11 mouse cellular contexts compared by ENCODE assay signal in the genomic region with DNA sequence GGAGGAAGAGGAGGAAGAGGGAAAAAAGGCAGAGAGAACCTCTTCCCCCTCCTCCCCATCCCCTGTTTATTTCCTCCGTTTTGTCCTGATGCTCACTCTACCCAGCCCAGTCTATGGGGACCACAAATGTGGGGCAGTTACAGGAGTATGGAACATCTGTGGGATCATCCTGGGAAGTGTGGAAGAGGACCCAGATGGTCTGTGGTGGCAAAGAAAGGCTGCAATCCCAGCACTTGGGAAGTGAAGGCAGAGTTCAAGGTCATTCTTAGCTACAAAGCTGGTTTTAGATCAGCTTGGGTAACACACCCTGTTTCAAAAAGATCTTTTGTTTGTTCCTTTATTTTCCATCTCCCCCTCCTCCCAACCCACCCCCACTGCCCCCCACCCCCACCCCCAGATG. TPM values are rescaled to one million over a fixed set of nuclear protein-coding genes. Genes with fewer than 3 reads are reported as not detected.
DNase-seq lines count a peak whose midpoint lies in the region; ATAC-seq and TF ChIP-seq lines count a peak whose summit lies in the region.
"Had no signal": no experiment of that assay in that cellular context is flagged by ENCODE, and none has a peak within 500 bp of the region (broad histone marks: within the 10 kb centered on the region; RNA-seq: fewer than 3 reads in every experiment).

No protein-coding gene starts in this region.

- no peak overlapping the region for H3K4me3 ChIP-seq in heart, embryonic 11.5 days (ENCODE audit: low read depth, low read length)
- no peak overlapping the region for H3K4me3 ChIP-seq in neural tube, embryonic 12.5 days
- H3K4me3 ChIP-seq in hindbrain, postnatal 0 days (ENCODE audit: low read length): no peak overlapping the region
- H3K4me3 ChIP-seq in olfactory bulb, adult 2 months (ENCODE audit: insufficient read depth, low read depth, low read length): no peak overlapping the region
- H3K4me3 ChIP-seq: limb, embryonic 13.5 days had no signal

- intact Hi-C loops in heart, postnatal 14 days (cut with DNase I): no loop called here

- peaks cover 63% of the 10 kb centered on the region for H3K4me1 ChIP-seq in heart, embryonic 11.5 days (ENCODE audit: control insufficient read depth, insufficient read depth, low read length)
- peaks cover 56% of the 10 kb centered on the region for H3K4me1 ChIP-seq in neural tube, embryonic 12.5 days
- H3K4me1 ChIP-seq in hindbrain, postnatal 0 days (ENCODE audit: insufficient read depth, low read length): peaks cover 44% of the 10 kb centered on the region
- peaks cover 52% of the 10 kb centered on the region for H3K4me1 ChIP-seq in olfactory bulb, adult 2 months (ENCODE audit: control insufficient read depth, insufficient read depth, low read length)

- no peak for TF ChIP-seq CTCF in hindbrain, postnatal 0 days (IDR thresholded peaks at IDR 0.05; ENCODE audit: low read depth)
- TF ChIP-seq CTCF in olfactory bulb, adult 2 months (IDR thresholded peaks at IDR 0.05; ENCODE audit: insufficient read depth, low read depth, low read length): no peak

- H3K9ac ChIP-seq in heart, embryonic 11.5 days (ENCODE audit: low read depth, low read length): 0 out of 2 replicates have a peak overlapping the region, but pooled peaks have one; percentile 28
- no peak overlapping the region for H3K9ac ChIP-seq in neural tube, embryonic 12.5 days
- no peak overlapping the region for H3K9ac ChIP-seq in hindbrain, postnatal 0 days (replicated peaks; ENCODE audit: low read length)

- H3K9me3 ChIP-seq in heart, embryonic 11.5 days (replicated peaks; ENCODE audit: control insufficient read depth, low read length): no peaks in the 10 kb centered on the region
- no peaks in the 10 kb centered on the region for H3K9me3 ChIP-seq in neural tube, embryonic 12.5 days
- no peaks in the 10 kb centered on the region for H3K9me3 ChIP-seq in hindbrain, postnatal 0 days (ENCODE audit: low read length)
- H3K9me3 ChIP-seq: limb, embryonic 13.5 days had no signal

- H3K36me3 ChIP-seq in heart, embryonic 11.5 days (ENCODE audit: control insufficient read depth, insufficient read depth, low read length): no peaks in the 10 kb centered on the region
- H3K36me3 ChIP-seq in neural tube, embryonic 12.5 days: no peaks in the 10 kb centered on the region
- no peaks in the 10 kb centered on the region for H3K36me3 ChIP-seq in hindbrain, postnatal 0 days (ENCODE audit: insufficient read depth, low read length)
- H3K36me3 ChIP-seq: limb, embryonic 13.5 days had no signal

- WGBS in heart, embryonic 11.5 days (ENCODE audit: insufficient replicate concordance): 60% methylated on average over 1 of the region's 1 CpGs
- WGBS in neural tube, embryonic 12.5 days: 38% methylated on average over 1 of the region's 1 CpGs
- WGBS in hindbrain, postnatal 0 days: 14% methylated on average over 1 of the region's 1 CpGs
- 50% methylated on average over 1 of the region's 1 CpGs for WGBS in olfactory bulb, adult 2 months

- ATAC-seq in heart, embryonic 11.5 days (replicated peaks; ENCODE audit: insufficient number of reproducible peaks, low FRiP score, low TSS enrichment): no peak
- no peak for ATAC-seq in neural tube, embryonic 12.5 days (ENCODE audit: low FRiP score, low read depth)
- ATAC-seq in hindbrain, postnatal 0 days: no peak

- TF ChIP-seq POLR2A in olfactory bulb, adult 2 months (IDR thresholded peaks at IDR 0.05; ENCODE audit: insufficient read depth, low read depth, low read length): no peak

- no peak for DNase-seq in heart, postnatal 14 days
- no peak for DNase-seq in neural tube, embryonic 10.5 days (ENCODE audit: extremely low spot score, low spot score)
- no peak for DNase-seq in hindbrain, postnatal 0 days (ENCODE audit: low spot score)
- DNase-seq in adipocyte (ENCODE audit: low spot score): no peak
- DNase-seq in spleen, postnatal 4 days (ENCODE audit: low spot score in 2 of 2): no peak
- DNase-seq: adrenal gland, adult 2 months; gastrocnemius, postnatal 14 days had no signal

- no peaks in the 10 kb centered on the region for H3K27me3 ChIP-seq in heart, embryonic 11.5 days (ENCODE audit: control insufficient read depth, insufficient read depth, low read length)
- H3K27me3 ChIP-seq in neural tube, embryonic 12.5 days (replicated peaks): no peaks in the 10 kb centered on the region; the same call in 1 of the 2 replicates
- H3K27me3 ChIP-seq in hindbrain, postnatal 0 days (ENCODE audit: insufficient read depth, low read length): no peaks in the 10 kb centered on the region
- H3K27me3 ChIP-seq: limb, embryonic 13.5 days had no signal

- H3K27ac ChIP-seq in heart, embryonic 11.5 days (ENCODE audit: low read depth, low read length): peak overlapping the region; percentile 86
- peak overlapping the region; percentile 15; the same call in 1 of the 2 replicates for H3K27ac ChIP-seq in neural tube, embryonic 12.5 days
- H3K27ac ChIP-seq in hindbrain, postnatal 0 days: peak overlapping the region; percentile 90
- H3K27ac ChIP-seq in olfactory bulb, adult 2 months (ENCODE audit: insufficient read depth, low read depth, low read length): peak overlapping the region; percentile 76; the same call in 1 of the 2 replicates

- H3K4me2 ChIP-seq in heart, embryonic 11.5 days: no peak overlapping the region
- H3K4me2 ChIP-seq in neural tube, embryonic 12.5 days (replicated peaks): peak overlapping the region; percentile 20; the same call in 1 of the 2 replicates
- H3K4me2 ChIP-seq in hindbrain, postnatal 0 days (ENCODE audit: low read depth, low read length): no peak overlapping the region

RNA-seq across cellular contexts. Expression of gene Wasf2, which starts 36.0 kb away (rescaled TPM):
- polyA plus RNA-seq in heart, embryonic 11.5 days (2014; fragmentation: Nextera tagmentation; extraction: Ambion mirVana): 37.3 and 55.8 TPM in 2 replicates
- 100 to 1,000 TPM; 133 to 135 TPM for total RNA-seq in heart, postnatal 14 days (2021)
- polyA plus RNA-seq in neural tube, embryonic 12.5 days (2016; fragmentation: Nextera tagmentation; extraction: Ambion mirVana): 30.5 and 48.9 TPM in 2 replicates
- 14.1 and 14.7 TPM in 2 replicates for total RNA-seq in hindbrain, postnatal 0 days (2014; rRNA removed)
- 27.5 and 32.3 TPM in 2 replicates for polyA plus RNA-seq in hindbrain, postnatal 0 days (2015; fragmentation: Nextera tagmentation; extraction: Ambion mirVana)
- not detected in 2 replicates for polyA plus RNA-seq in olfactory bulb, adult 2 months (2012; ENCODE audit: insufficient read depth, insufficient read length, low replicate concordance, missing spikeins)

Comparison
In these comparisons a context has a peak if more than half of its experiments do, and no peak if none do; other contexts are left out.
1. H3K27ac ChIP-seq: peak in every context shown above with its lines; median percentile 90 in hindbrain, postnatal 0 days; 86 in heart, embryonic 11.5 days; 76 in olfactory bulb, adult 2 months; 15 in neural tube, embryonic 12.5 days.
2. RNA of gene Wasf2, which starts 36.0 kb away (polyA plus RNA-seq): 37.3 to 55.8 TPM in heart, embryonic 11.5 days, 30.5 to 48.9 TPM in neural tube, embryonic 12.5 days and 27.5 to 32.3 TPM in hindbrain, postnatal 0 days; not detected in olfactory bulb, adult 2 months; every median in the first group is over 10 times any median in the second.